Mouse (Mus musculus): ENCODE results near the gene Rtn4rl2. TPM values are rescaled to one million over a fixed set of nuclear protein-coding genes. Genes with fewer than 3 reads are reported as not detected.

The Rtn4rl2 gene
- polyA plus RNA-seq, 1 experiment from 2014 or later = 5.2 TPM

- no peaks in the 10 kb centered on the region for H3K9me3 ChIP-seq
- H3K4me1 ChIP-seq = 0 out of 2 replicates have a peak, but pooled peaks cover 4% of the 10 kb centered on the region
- H3K4me2 ChIP-seq (replicated peaks) = no peak overlapping the region
- no peak for ATAC-seq (ENCODE audit: insufficient number of reproducible peaks, insufficient read depth, low FRiP score, low TSS enrichment)
- peaks cover 46% of the 10 kb centered on the region for H3K36me3 ChIP-seq
- no peak overlapping the region for H3K9ac ChIP-seq
- WGBS = 77% methylated on average over 3 of the region's 3 CpGs
- H3K27me3 ChIP-seq = peaks cover 8% of the 10 kb centered on the region
- no peak overlapping the region for H3K27ac ChIP-seq
- H3K4me3 ChIP-seq = no peak overlapping the region
These were observed 25.1 kb downstream of the Rtn4rl2 start for GRCm38 (mm10) chr2:84861430-84861829.

DNA sequence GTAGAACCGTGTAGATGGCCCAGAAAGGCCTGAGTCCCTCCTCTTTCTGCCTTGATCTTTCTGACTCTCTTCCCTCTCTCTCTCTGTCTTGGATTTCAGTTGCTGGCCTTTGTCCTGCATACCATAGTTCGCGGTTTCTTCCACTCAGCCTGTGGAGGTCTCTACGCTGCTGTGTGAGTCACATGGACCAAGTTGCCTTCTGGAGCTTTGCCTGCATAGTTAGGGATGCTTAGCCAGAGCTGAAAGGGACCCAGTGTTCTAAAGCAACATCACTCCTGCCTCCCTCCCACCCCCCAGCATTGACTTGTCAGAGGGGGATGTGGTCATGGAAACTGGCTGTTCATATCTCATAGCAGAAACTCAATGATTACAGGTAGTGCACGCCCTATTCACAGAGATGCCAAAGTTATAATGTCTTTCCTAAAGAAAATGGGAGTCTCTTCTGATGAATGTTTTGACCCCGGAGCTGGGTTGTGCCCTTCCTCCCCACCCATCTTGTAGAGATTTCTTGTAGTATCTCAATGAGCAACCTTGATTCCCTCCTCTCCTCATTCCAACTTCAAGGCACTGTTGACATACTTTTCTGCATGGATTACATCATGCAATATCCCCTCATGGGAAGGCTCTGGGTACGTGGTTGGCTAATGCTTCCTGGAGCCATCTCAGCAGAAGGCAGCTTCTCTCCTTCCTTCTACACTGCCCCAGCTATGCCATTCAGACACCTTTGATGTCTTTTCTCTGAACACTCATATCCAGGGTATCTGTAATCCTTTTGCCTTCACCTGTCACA lies 26.3 kb downstream of the Rtn4rl2 start:
- 87% methylated on average over 7 of the region's 7 CpGs for WGBS
- no peak overlapping the region for H3K9ac ChIP-seq
- H3K4me3 ChIP-seq = no peak overlapping the region
- H3K36me3 ChIP-seq = peaks cover 50% of the 10 kb centered on the region
- H3K4me1 ChIP-seq = no peaks in the 10 kb centered on the region
- no peak overlapping the region for H3K4me2 ChIP-seq (replicated peaks)
- H3K9me3 ChIP-seq = no peaks in the 10 kb centered on the region
- no peak for ATAC-seq (ENCODE audit: insufficient number of reproducible peaks, insufficient read depth, low FRiP score, low TSS enrichment)
- no peaks in the 10 kb centered on the region for H3K27me3 ChIP-seq
- no peak overlapping the region for H3K27ac ChIP-seq

DNA sequence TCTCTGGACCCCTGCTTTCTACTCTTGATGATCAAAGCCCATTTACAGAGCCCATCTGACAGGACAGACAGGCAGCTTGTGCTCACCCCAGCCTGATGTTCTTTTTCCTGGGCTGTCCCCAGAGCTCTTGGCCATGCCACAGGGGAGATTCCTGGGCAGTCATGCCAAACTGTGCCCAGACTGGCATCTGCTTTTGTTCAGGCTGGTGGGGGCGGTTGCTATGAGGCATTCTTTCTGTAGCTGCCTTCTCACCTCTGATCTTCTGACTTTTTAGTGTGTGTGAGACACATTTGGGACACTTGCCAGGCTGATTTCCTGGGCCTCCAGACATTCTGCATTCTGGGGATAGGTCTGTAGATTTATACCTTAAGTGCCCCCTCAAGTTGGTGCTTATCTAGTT lies 28.0 kb downstream of the Rtn4rl2 start:
- no peak overlapping the region for H3K4me2 ChIP-seq (replicated peaks)
- no peak overlapping the region for H3K4me3 ChIP-seq
- H3K27ac ChIP-seq = no peak overlapping the region
- no peaks in the 10 kb centered on the region for H3K27me3 ChIP-seq
- no peaks in the 10 kb centered on the region for H3K9me3 ChIP-seq
- H3K4me1 ChIP-seq = no peaks in the 10 kb centered on the region
- WGBS = 79% methylated on average over 1 of the region's 1 CpGs
- peaks cover 61% of the 10 kb centered on the region for H3K36me3 ChIP-seq
- ATAC-seq (ENCODE audit: insufficient number of reproducible peaks, insufficient read depth, low FRiP score, low TSS enrichment) = no peak
- H3K9ac ChIP-seq = no peak overlapping the region

DNA sequence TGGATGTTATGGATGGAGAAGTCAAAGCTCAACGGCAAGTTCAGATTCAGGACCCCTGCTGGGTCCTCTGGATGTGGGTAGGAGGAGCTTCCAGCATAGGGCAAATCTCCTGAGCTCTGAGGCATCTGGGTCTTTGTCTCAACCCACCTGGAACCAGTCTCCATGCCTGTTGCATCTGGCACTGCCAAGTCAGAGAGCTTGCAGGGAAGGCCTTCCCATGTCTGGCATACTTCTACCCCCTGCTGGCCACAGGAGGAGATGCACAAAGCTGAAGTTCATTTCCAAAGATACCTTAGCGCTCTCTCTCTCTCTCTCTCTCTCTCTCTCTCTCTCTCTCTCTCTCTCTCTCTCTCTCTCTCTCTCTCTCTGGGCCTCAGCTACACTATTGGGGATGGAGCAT lies 30.8 kb downstream of the Rtn4rl2 start:
- Histone ChIP-seq H3K36me3 (peaks cover 52% of the 10 kb centered on the region), H3K4me3 (no peak overlapping the region), H3K4me2 (replicated peaks) (no peak overlapping the region), H3K9me3 (no peaks in the 10 kb centered on the region), H3K4me1 (0 out of 2 replicates have a peak, but pooled peaks cover 8% of the 10 kb centered on the region), H3K27me3 (no peaks in the 10 kb centered on the region), H3K27ac (no peak overlapping the region), H3K9ac (no peak overlapping the region)
- WGBS = 61% methylated on average over 2 of the region's 2 CpGs
- no peak for ATAC-seq (ENCODE audit: insufficient number of reproducible peaks, insufficient read depth, low FRiP score, low TSS enrichment)

DNA sequence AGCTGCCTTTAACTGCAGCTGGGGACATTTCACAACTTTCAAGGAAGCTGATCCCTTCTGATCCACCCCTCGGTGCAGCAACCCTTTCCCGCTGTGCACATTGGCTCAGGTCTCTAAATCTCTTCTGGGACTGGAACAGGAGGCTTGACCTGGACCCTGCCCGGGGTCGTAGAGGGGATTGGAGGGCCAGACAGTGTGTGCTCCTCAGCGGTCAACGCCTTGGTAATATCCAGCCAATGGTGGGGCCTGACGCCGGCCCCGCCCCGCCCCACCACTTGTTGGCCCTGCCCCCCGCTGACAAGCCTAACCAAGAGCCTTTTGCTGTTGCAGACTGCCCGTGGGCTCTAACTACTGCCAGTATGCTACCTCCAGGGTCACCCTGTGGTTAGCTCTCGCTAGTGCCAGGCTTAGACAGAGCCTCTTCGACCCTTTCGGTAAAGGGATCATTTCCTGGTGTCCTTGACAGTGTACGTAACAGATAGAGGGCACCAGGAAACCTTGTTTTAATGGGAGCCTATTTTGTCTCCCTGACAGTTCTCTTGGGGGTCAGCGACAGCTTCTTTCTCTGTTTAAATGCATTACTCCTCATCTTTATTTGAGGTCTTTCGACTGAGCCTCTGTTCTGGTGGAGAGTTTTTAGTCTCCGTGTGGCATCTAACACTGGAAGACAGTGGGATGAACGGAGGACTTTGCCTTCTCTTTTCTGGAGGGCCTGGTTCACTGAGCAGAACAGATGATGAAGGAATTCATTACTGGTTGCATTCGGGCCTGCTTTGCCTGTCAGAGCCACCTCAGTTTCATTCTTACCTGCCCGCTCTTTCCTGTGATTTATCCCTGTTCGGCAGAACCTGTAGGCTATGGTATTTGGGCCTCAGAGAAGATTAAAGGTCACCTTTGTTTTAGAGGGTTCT lies 35.1 kb downstream of the Rtn4rl2 start:
- WGBS = 35% methylated on average over 23 of the region's 23 CpGs
- 0 out of 2 replicates have a peak, but pooled peaks cover 8% of the 10 kb centered on the region for H3K4me1 ChIP-seq
- peaks cover 43% of the 10 kb centered on the region for H3K36me3 ChIP-seq
- peak overlapping the region; percentile 25 for H3K4me2 ChIP-seq (replicated peaks)
- ATAC-seq (ENCODE audit: insufficient number of reproducible peaks, insufficient read depth, low FRiP score, low TSS enrichment) = peak; percentile 57; the same call in 1 of the 2 replicates
- no peak overlapping the region for H3K4me3 ChIP-seq
- H3K9ac ChIP-seq = no peak overlapping the region
- H3K27me3 ChIP-seq = no peaks in the 10 kb centered on the region
- H3K27ac ChIP-seq = no peak overlapping the region
- no peaks in the 10 kb centered on the region for H3K9me3 ChIP-seq

DNA sequence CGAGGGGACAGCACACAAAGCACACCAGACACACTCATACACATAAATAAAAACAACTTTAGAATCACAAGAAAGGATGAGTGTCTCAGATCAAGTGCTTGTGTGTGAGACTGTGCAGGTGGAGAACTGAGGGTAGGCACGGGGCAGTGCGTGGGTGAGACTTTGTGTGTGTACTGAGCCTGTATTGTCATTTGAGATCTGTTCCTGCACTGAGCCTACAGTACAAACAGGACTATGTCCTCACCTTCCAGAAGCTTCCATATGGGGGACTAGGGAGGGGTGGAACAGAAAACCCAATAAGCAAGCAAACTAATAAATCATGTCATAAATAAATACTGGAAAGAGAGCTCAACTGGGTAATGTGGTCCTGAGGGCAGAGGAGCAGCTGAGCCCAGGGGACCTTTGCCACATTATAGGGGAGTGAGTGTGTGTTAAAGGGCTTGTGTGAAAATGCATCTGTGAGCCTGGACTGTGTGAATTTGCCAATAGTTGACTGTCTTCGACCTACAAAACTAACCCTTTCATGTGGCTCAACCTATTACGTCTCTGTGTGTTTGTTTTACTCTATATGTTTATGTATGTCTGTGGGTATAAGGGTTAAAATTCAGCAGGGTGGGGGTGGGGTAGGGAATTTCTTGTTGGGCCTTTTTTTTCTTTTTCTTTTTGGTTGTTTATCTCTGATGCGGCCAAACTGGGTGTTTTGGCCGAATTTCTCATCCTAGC lies 35.9 kb downstream of the Rtn4rl2 start:
- Histone ChIP-seq H3K4me3 (no peak overlapping the region), H3K27ac (no peak overlapping the region), H3K9ac (no peak overlapping the region), H3K9me3 (no peaks in the 10 kb centered on the region), H3K36me3 (peaks cover 43% of the 10 kb centered on the region), H3K4me2 (replicated peaks) (peak overlapping the region; percentile 25), H3K4me1 (0 out of 2 replicates have a peak, but pooled peaks cover 8% of the 10 kb centered on the region), H3K27me3 (no peaks in the 10 kb centered on the region)
- ATAC-seq (ENCODE audit: insufficient number of reproducible peaks, insufficient read depth, low FRiP score, low TSS enrichment) = no peak
- 59% methylated on average over 7 of the region's 7 CpGs for WGBS

GRCm38 (mm10) chr2:84845226-84845625 lies 41.3 kb downstream of the Rtn4rl2 start:
- Histone ChIP-seq H3K27ac (no peak overlapping the region), H3K4me2 (replicated peaks) (no peak overlapping the region), H3K4me3 (no peak overlapping the region), H3K9me3 (no peaks in the 10 kb centered on the region), H3K36me3 (peaks cover 14% of the 10 kb centered on the region), H3K4me1 (peaks cover 14% of the 10 kb centered on the region), H3K9ac (no peak overlapping the region), H3K27me3 (no peaks in the 10 kb centered on the region)
- 69% methylated on average over 1 of the region's 1 CpGs for WGBS
- ATAC-seq (ENCODE audit: insufficient number of reproducible peaks, insufficient read depth, low FRiP score, low TSS enrichment) = no peak

DNA sequence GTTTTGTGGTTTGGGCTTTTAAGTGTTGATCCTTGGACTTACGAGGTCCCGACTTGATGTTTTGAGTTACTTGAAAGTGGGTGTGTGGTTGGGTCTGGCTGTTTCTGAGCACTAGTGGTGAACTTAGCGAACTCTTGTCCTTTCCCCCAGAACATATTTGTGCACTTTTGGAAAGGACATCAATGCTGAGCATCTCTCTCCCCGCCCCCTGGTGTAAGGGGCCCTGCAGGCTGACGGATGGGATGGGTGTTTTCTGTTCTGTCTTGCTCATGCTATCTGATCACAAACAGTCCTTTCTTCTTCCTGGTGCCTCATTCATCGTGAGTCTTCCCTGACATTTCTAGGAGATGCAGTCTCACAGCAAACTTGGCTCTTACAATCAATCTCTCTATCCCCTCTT lies 42.9 kb downstream of the Rtn4rl2 start:
- ATAC-seq (ENCODE audit: insufficient number of reproducible peaks, insufficient read depth, low FRiP score, low TSS enrichment) = no peak
- H3K9ac ChIP-seq = no peak overlapping the region
- H3K27me3 ChIP-seq = no peaks in the 10 kb centered on the region
- no peak overlapping the region for H3K4me3 ChIP-seq
- peaks cover 5% of the 10 kb centered on the region for H3K36me3 ChIP-seq
- H3K4me1 ChIP-seq = peaks cover 14% of the 10 kb centered on the region
- WGBS = 80% methylated on average over 6 of the region's 6 CpGs
- H3K9me3 ChIP-seq = no peaks in the 10 kb centered on the region
- no peak overlapping the region for H3K27ac ChIP-seq
- H3K4me2 ChIP-seq (replicated peaks) = no peak overlapping the region

GRCm38 (mm10) chr2:84841905-84842304 lies 44.6 kb downstream of the Rtn4rl2 start:
- no peaks in the 10 kb centered on the region for H3K9me3 ChIP-seq
- H3K4me3 ChIP-seq = peak overlapping the region; percentile 73; the same call in 1 of the 2 replicates
- no peak overlapping the region for H3K27ac ChIP-seq
- peaks cover 4% of the 10 kb centered on the region; the same call in 1 of the 2 replicates for H3K27me3 ChIP-seq
- peak overlapping the region; percentile 31; the same call in 1 of the 2 replicates for H3K9ac ChIP-seq
- peaks cover 14% of the 10 kb centered on the region for H3K4me1 ChIP-seq
- peak overlapping the region; percentile 86 for H3K4me2 ChIP-seq (replicated peaks)
- ATAC-seq (ENCODE audit: insufficient number of reproducible peaks, insufficient read depth, low FRiP score, low TSS enrichment) = no peak
- no peaks in the 10 kb centered on the region for H3K36me3 ChIP-seq

DNA sequence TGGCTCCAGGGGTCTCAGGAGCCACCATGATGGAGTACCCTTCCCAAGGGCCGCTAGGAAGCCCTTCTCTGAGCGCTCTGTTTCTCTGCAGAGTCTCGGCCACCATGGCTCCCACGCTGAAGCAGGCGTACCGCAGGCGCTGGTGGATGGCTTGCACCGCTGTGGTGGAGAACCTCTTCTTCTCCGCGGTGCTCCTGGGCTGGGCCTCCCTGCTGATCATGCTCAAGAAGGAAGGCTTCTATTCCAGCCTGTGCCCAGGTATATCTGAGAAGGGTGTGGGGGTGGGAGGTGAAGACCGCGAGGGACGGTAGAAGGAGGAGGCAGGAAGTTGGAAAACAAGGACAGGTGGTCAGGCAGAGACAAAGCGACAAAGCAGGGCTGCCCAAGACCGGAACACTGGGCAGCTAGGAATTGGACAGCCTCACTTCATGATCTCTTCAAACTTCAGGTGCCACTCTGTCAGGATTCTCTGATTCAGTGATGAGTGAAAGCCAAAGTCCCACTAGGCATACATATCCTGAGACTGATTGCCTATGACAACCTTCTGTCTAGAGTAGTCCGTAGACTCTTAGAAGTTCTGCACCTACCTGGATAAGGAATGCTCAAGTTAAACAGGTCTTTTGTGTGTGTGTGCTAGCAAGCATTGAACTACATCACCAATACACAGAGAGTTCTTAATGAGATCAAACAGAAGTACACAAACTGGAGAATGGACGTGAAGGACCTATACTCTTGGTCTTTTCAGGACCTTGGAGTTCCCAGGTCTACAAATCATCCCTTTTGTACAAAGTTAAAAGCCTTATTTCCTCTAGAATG lies 45.6 kb downstream of the Rtn4rl2 start:
- H3K36me3 ChIP-seq = no peaks in the 10 kb centered on the region
- peak overlapping the region; percentile 79 for H3K9ac ChIP-seq
- H3K27ac ChIP-seq = peak overlapping the region; percentile 90
- WGBS = 7% methylated on average over 17 of the region's 17 CpGs
- H3K9me3 ChIP-seq = no peaks in the 10 kb centered on the region
- H3K27me3 ChIP-seq = peaks cover 4% of the 10 kb centered on the region; the same call in 1 of the 2 replicates
- peaks cover 14% of the 10 kb centered on the region for H3K4me1 ChIP-seq
- peak overlapping the region; percentile 73 for H3K4me3 ChIP-seq
- H3K4me2 ChIP-seq (replicated peaks) = peak overlapping the region; percentile 86
- no peak for ATAC-seq (ENCODE audit: insufficient number of reproducible peaks, insufficient read depth, low FRiP score, low TSS enrichment)

Measured in embryonic facial prominence, embryonic 12.5 days (tissue).